Mouse (Mus musculus): Measurements from ENCODE around the gene Bnc2.

Gene Bnc2

DNA sequence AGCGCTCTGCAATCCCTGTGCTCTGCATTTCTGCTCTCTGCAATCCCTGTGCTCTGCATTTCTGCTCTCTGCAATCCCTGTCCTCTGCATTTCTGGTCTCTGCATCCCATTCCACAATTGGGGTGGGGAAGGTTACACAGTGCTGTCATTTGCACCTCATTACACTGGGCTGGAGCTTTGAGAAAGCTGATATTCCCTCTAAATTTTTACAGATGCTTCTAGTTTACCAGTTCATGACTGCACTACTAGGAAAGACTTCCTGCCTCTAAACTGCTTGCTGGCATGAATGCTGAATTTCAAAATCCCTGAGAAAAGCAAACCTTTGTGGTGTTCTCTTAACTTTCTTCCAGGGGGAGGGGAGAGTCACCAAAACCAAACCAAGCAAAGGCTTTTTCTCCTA lies 41.1 kb downstream of the Bnc2 start:
- DNase-seq (ENCODE audit: extremely low read depth, low read depth, low spot score), result no peak

- peak; percentile 57 for DNase-seq (ENCODE audit: extremely low read depth, low read depth, low spot score)
Observed at GRCm38 (mm10) chr4:84632832-84633789, 42.0 kb downstream of the Bnc2 start.

DNA sequence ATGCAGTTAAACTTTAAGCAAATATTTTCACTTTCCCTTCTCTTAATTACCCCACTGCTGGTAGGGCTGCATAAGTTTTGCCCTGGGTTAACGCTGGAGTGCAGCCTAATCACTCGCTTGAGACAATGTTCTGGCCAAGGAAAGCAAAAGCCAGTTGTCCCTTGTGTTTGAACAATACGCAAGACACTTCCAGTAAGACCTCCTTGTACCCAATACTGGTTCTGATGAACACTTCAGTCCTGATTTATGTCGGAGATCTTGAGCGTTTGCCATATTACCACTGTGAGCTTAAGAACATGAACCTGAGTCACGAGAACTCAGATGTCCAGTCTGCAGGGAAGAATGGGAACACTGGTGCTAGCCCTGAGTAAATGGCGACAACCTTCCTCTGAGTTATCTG lies 47.5 kb downstream of the Bnc2 start:
- DNase-seq (ENCODE audit: extremely low read depth, low read depth, low spot score), result peak; percentile 81

DNA sequence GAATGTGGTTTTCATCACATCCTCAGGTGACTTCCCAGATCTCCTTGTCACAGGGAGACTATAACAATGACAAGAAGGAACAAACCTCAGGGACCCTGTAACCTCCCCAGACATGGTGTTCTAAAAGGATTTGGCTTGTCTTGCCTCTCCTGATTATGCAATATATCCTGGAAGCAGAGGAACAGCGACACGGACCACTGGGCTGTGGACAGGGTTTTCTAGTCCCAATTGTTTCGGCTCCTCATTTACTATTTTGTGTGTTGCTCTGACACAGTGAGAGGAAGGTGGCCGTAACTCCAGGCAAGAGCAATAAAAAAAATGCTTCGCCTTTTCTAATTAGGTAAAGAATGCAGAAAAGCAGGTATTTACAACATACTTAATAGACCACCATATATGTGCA lies 51.8 kb downstream of the Bnc2 start:
- DNase-seq (ENCODE audit: extremely low read depth, low read depth, low spot score), result no peak

DNA sequence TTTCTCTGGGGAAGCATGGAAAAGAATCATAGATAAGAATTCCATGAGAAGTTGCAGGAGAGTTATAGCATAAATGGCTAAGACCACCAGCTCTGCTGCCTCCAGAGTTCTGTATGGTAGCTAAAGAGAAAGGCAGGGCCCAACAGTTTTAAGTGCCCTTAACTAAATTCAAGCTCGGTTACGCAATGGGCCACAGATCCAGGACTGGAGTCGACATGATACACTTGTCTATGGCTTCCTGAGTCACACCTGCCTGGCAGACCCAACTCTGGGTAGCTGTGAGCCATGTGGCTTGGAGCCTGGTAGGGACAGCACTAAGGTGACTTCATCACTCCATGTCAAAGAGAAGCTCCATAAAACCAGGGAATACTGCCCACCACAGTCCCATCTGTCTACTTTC lies 53.3 kb downstream of the Bnc2 start:
- DNase-seq (ENCODE audit: extremely low read depth, low read depth, low spot score), result no peak

- DNase-seq (ENCODE audit: extremely low read depth, low read depth, low spot score), result no peak
Observed at GRCm38 (mm10) chr4:84609861-84610260, 65.2 kb downstream of the Bnc2 start.

DNA sequence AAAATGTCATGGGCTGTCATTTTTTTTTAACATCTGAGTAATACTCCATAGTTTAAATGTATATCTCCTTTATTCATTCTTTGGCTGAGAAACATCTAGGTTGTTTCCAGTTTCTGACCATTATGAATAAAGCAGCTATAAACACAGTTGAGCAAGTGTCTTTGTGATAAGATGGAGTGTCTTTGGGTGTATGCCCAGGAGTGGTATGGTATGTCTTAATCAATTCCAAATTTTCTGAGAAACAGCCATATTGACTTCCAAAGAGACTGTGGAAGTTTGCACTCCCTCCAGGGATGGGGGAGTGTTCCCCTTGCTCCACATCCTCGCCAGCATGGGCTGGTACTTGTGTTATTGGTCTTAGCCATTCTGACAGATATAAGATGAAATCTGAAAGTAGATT lies 70.6 kb downstream of the Bnc2 start:
- DNase-seq (ENCODE audit: extremely low read depth, low read depth, low spot score), result no peak

DNA sequence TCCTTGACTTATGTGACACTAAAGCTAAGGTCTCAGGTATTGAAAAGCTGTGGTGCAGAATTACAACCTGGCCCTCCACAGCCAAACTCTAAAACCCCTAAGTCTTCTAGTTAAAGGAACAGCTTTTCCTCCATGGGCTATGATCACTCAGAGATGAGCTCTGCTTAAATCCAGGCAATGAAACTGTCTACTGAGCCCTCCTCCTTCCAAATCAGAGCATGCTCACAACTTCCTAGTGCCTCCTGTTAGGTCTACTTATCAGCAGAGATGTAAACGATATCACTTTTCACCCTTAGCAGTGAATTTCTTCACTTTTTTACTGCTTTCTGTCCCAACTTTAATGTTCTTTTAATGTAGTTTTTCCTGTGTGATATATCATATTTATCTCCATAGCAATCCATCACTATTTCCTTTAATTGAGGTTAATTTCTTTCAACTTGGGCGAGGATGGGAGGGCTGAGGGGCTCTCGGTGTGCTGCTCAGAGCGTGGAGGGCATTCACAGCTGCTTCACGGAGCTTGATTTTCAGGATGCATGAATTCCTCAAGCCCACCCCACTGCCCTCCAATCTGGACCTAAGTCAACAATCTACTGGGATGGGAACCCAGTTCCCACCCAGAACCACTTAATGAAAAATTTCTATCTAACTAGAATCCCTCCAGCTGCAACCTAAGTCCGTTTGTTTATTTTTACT lies 94.7 kb downstream of the Bnc2 start:
- DNase-seq (ENCODE audit: extremely low read depth, low read depth, low spot score), result no peak

DNA sequence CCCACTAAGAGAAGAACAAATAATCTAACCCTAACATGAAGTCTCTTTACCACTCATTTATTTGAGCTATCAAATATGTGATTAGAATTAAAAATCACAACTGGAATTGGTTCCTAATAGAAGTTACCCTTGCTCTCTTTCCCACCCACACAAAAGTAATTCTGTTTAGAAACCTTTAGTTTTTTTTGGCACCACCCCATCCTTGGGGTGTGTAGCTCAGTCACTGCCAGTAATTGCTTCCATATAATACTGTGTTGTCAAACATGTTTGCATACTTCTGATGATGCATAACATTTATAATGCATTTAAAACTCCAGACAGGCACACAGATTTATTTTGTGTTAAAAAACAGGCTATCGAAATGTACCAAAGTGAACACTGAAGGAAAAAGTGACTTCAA lies 96.8 kb downstream of the Bnc2 start:
- DNase-seq (ENCODE audit: extremely low read depth, low read depth, low spot score), result peak; percentile 28

GRCm38 (mm10) chr4:84566123-84566522 lies 109.0 kb downstream of the Bnc2 start:
- DNase-seq (ENCODE audit: extremely low read depth, low read depth, low spot score), result no peak

GRCm38 (mm10) chr4:84545204-84545871 lies 129.7 kb downstream of the Bnc2 start:
- no peak for DNase-seq (ENCODE audit: extremely low read depth, low read depth, low spot score)

DNA sequence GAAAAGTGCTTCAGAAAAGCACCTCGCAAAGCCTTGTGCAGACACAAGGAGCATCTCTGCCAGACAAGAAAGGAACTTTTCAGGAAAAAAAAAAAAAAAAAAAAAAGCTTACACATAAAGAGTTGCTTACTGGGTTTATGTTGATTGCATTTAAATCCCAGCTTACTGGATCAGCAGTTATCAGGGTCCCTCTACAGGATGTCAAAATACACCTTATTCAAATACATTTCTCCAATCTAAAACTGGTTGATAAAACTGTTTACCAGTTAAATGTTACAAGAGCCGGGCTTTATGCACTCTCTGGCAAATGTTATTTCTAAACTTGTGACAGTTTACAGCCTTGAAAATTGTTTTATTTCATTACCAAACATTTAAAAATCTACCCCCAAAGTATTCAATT lies 130.4 kb downstream of the Bnc2 start:
- no peak for DNase-seq (ENCODE audit: extremely low read depth, low read depth, low spot score)

DNA sequence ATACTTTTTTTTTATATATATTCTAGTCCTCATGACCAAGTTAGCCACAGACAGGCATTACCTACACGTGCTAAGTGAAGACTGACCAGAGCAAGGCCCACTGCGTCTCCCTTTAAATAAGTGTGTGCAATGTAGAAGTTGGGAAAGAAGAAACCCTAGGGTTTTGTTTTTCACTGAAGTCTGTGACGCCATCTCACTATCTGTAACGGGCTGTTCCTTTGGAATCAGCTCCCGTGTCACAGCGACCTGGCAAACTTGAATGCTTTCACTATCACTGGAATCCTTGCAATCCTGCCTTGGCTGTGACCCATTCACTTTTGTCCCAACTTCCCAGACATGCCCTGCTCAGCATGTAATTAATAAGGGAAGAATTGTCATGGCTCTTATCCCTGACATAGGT lies 134.5 kb downstream of the Bnc2 start:
- DNase-seq (ENCODE audit: extremely low read depth, low read depth, low spot score), result peak; percentile 82

GRCm38 (mm10) chr4:84539396-84539795 lies 135.7 kb downstream of the Bnc2 start:
- DNase-seq (ENCODE audit: extremely low read depth, low read depth, low spot score), result no peak

DNA sequence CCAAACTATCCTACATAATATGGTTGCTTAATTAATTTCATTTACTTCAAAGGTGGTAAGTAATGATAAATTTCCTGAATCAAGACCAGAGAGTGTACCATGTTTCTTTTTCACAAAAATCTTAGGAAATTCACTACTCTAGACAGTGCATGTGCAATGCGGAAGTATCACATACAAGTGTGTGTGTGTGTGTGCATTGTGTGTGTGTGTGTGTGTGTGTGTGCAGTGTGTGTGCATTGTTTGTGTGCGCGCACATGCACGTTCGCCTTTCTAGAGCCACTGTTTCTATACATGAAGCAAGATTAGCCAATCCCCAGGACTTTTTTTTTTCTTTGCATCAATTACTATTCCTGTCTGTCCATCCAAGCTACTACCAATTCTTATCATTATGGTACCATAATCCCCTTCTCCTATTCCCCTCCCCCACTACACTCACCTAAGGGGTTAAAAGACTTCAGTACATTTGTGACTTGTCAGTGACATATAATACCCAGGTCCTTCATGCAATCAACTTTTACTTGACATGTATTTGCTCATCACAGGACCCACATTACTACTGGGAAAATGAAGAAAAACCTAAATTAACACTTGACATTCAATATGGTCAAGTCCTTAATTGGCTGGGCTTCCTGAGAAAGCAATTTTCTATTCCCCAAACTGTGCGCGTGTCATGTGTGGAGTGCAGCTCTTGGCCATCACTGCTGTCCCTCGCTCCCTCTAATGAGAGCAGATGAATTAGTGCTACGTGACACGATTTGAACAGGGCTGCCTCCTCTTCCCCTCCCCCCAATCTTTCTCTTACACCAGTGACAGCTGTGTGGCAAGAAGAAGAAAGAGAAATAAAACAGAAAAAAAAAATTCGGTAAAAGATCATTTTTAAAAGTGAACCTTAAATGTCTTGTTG lies 145.9 kb downstream of the Bnc2 start:
- DNase-seq (ENCODE audit: extremely low read depth, low read depth, low spot score), result no peak

- no peak for DNase-seq (ENCODE audit: extremely low read depth, low read depth, low spot score)
Observed at GRCm38 (mm10) chr4:84528358-84528757, 146.7 kb downstream of the Bnc2 start.

DNA sequence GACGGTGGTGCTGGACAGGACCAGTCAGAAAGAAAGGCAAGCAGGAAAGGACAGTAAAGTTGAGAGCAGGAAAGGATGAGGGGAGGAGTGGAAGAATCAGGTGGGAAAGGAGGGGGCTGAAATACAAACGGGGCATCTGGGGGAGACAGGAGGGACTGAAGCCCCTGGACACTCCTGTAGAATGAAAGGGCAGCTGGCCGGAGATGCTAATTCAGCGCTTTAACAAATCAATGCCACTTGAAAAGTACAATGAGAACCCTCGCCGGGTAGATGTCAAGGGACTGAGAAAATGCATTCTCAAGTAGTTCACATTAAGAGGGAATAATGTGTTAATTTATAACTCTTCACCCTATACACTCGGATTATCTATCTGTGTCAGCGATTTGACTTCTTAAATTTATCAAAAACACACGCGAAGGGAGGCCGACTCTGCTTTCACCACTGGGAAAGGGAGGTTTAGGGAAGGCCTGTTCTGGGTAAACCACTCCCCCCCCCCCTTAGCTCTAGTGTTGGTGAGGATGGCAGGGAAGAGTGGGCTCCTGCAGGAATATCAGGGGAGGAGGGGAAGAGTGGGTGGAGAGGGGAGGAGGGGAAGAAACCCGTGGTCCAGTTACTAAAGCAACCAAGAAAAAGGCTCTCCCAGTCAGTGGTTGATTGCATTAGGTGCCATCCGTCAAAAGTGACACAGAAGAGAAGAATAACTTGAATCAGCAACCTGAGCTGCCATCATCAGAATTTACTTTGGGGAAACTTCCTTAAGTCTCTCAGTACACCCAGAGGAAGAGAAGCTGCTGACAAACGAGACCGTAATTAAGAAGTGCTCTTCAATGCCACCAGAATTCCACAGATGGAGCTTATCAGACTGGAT lies 147.8 kb downstream of the Bnc2 start:
- DNase-seq (ENCODE audit: extremely low read depth, low read depth, low spot score), result no peak

DNA sequence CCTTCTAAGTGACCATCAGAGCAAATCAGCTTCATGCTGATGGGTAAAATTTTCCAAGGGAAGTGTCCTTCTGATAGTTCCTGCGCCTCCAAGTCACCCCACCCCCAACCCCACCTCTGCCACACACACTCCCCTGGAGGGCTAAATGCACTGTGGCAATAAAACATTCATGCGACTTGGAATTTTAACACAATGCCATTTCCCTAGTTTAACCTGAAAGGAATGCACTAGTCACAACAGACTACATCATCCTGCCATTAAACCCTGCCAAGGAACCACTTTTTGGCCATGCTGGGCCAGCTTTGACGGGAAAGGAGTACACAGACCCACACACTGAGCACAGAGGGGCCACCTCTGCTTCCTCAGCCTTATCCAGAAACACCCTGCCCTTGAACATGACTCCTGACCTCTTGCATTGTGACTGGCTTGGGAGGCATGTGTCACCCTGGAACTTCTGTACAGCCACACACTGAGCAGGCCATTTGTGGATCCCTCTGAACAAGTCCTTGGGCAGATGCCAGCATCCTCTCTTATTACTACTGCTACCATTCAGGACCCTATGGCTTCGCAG lies 151.3 kb downstream of the Bnc2 start:
- DNase-seq (ENCODE audit: extremely low read depth, low read depth, low spot score), result no peak

- DNase-seq (ENCODE audit: extremely low read depth, low read depth, low spot score), result no peak
Observed at GRCm38 (mm10) chr4:84523211-84523610, 151.9 kb downstream of the Bnc2 start.

All from fat pad, adult 2 months (tissue).